Mouse (Mus musculus) fibroblast of lung, adult 2 months (primary cell): ENCODE measurements around the gene Abtb1.

ENCODE experiments used
- DNase-seq: peaks from one replicate; pipeline ENCODE4 v3.0.0-alpha.2; 2011; ENCODE audit warnings: low read depth

Abtb1 gene

DNA sequence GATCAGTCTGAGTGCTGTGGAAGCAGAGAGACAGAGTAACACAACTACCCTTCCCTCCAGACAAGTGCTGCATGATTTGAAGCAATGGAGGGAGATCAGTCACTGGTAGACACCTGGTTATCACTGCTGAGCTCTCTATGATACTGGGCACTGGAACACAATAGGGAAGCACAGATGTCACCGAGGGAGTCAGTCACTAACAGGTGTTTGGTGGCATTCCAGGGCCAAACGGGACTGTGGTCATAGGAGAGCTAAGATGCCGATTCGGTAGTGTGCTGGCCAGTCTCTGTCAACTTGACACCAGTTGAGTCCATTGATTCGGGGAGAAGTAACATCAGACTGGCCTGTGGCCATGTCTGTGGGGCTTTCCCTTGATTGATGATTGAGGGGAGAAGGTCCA lies 12.7 kb upstream of the Abtb1 start:
- DNase-seq, result no peak

DNA sequence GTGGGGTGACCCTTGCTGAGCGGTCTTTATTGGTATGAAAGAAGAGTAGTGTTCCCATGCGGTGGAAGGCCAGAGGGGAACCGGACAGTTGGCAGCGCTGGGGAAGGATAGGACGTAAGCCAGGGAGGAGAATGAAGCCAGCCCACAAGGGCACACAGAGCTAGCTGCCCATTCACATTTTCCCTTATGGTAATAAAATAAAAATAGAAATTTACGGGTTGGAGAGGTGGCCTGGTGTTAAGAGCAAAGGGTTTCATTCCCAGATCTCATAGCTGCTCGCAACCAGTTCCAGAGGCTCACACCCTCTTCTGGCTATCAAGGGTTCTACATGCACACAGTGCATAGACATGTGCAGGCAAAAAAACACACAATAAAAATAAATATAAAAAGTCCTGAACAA lies 8.2 kb upstream of the Abtb1 start:
- no peak for DNase-seq

DNA sequence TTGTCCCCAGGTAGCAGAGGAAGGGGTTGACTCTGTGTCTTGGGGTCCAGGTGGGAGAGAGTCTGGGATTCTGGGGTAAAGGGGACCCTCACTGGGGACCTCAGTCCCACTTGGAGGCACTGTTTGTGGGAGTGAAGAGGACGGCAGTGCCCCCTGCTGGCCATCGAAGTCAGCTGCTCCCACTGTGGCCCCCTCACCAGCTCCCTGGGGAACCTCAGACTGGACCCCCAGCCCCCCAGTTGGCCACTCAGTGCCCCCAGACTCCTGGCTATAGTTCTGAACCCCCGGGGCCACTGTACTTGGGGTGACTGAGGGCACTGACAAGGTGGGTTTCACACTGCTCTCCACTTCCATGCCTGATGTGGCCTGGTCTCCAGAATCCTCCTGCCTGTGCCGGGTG lies 7.5 kb upstream of the Abtb1 start:
- DNase-seq, result no peak

DNA sequence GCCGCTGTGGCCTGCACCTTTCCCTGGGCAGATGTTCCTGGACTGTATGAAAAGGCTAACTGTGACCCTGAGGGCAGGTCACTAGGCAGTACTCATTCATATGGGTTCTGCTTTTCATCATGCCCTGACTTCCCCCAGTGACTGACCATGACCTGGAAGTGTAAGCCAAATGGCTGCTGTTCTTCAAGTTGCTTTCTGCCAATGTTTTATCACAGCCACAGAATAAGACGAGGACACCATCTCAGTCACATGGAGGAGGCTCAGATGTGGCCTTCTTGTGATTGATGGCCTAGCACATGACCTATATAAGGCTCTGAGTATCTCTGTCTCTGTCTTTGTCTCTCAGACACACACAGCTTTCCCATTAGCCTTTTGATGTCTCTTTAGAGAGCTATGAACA lies 5.8 kb upstream of the Abtb1 start:
- DNase-seq, result no peak

DNA sequence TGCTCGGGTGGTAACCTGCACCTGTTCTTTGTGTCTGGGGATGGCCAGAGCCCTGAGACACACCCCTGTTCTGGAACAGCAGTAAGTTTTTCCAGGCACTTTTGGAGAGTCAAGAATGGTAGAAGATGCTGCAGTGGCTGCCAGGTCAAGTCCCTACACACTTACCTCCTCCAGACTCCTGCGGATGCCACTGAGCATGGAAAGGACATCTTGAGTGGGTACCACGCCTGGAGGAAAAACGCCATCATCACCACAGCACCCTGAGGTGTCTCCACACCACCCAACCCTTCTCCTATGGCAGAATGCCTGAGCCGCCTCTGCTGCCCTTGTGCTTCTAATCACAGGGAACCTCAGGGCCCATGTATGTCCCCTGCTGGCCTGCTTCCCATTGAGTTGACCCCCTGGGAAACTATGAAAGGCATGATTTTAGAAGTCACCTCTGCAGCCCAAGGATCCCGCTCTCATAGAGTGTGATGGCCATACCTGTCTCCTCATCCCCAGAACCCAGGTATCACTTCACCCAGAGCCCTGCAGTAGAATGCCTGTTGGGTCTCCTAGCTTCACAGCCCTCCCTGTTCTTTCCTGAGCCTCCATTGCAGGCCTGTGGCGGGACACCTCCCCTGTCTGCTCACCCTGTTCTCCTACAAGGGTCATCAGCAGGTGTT lies 3.2 kb upstream of the Abtb1 start:
- no peak for DNase-seq

DNA sequence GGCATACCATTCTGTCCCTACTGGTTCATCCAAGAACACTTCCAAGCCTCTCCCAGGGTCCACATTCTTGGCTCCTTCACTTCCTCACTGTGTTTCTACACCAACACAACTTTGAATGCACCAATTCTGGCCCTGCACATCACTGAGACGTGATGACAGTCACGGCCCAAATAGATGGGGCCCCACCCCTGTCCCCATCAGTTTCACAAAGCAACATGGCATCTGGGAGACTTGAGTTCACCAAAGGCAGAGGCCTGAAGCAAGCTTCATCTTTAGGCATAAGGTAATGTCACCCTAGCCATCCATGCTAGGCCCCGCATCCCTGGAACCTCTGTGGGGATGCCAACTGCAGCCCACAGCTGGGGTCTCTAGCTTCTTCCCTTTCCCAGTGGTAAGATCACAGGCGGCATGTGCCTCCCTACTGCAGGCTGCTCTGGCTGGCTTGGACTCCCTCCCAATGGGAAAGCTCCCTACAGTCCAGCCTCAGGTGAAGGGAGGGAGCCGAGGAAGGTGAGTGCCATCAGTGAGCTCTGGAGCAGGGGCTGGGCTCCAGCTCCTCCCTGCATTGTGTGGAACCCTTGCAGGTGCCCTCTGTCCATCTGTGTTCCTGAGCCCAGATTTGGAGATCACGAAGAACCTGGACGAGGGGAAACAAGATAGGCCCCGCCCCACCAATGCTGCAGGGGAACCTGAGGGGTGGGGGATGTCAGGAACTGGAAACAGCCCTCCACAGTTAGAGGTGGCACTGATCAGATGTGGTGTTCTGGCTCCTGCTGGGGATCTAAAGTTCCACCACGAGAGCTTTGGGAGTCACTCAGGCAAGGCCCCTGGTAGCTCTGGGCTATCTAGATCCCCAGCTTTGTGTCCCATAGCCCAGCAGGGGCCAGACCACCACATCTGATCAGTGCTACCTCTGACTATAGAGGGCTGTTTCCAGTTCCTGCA lies 2.3 kb upstream of the Abtb1 start:
- no peak for DNase-seq

DNA sequence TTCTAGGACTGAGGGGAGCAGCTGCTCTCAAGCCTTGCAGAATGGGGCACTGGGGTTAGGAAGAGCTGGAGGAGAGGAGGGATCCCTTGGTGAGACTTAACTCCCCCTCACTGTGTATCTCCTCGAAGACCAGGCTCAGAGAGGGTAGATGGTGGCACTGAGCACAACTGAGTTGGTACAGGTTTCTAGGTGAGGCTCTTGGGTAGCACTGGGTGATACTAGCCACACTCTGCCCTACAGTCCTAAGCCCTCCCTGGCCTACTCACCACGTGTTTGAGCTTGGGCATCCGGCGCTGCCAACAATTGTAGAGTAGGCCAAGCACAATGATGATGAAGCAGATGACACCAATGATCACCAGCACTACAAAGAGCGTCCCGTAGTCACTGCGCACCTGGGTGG lies 1.5 kb upstream of the Abtb1 start:
- no peak for DNase-seq

DNA sequence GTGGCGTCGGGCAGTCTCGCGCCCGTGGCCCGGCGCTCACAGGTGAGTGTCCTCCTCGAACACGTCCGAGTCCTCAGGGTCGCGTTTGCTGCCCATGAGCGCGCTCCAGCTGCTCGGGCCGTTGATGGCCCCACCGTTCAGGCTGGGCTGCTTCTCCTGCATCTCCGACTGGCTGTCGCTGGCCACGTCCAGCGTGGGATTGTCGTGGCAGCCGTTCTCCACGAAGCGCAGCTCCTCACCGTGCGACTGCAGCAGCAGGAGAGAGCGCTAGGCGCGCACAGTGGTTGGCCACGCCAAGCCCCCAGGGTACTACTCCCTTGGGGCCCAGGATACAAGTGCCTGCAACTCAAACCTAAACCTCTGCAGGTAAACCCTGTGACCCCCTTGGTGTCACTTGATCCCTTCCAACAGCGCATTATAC lies 957 bp upstream of the Abtb1 start:
- DNase-seq, result no peak

DNA sequence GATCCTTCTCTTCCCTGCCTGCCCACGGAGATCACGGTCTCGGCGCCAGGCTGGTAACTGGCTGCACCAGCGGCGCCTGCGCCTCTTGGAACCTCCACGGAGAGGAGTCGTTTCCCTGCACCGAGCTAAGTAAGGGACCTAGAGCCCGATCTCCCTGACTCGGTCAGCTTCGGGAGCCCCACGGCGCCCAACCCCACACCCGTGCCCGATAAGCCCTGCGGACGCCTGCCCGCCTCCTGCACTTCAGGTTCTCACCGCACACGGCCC lies 337 bp downstream of the Abtb1 start:
- no peak for DNase-seq

DNA sequence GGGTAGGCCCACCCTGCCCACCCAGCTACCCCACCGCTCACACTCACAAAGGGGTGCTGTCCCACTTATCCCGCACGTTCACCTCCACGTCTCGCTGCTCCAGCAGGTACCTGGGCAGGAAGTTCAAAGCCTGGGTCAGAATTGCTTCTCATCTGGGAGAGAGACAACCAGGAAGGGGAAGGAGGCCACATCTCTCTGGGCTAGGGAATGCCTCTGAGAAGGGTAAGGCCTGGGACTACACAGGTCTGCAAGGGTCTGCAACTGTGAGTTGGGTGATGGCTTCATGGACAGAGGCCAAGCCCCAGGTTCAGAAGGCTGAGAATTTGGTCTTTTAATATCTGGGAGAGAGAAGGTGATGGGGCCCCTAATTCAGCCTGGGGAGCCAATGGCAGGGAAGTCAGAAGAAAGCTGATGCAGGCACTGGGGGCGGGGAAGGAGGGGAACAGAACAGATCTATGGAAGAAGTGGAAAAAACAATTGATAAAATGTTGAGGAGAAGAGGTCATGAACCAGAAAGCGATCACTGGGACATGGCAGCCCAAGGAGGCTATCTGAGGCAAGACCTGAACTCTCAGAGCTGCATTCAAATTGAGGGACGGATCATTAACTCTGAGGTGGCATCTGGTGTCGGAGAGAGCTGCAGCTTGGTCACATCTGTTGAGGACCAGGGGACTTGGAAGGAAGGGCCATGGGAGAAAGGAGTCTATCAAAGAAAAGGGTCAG lies 832 bp downstream of the Abtb1 start:
- no peak for DNase-seq

DNA sequence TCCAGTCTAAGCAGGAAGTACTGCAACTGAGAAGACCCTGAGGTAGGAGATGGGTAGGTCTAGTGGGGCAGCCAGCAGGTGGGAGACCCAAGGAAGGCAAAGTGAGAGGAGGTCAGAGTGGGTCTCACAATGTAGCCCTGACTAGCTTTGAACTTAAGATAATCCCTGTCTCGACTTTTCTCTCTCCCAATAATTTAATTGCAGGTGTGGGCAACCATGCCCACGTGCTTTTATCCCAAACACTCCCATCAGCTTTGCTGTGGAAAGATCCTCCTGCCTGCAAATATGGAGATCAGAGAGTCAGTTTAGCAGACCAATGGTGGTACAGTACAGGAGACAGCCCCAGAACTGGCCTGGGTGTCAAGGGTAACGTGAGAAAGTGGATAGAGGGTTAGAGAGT lies 1.6 kb downstream of the Abtb1 start:
- no peak for DNase-seq

DNA sequence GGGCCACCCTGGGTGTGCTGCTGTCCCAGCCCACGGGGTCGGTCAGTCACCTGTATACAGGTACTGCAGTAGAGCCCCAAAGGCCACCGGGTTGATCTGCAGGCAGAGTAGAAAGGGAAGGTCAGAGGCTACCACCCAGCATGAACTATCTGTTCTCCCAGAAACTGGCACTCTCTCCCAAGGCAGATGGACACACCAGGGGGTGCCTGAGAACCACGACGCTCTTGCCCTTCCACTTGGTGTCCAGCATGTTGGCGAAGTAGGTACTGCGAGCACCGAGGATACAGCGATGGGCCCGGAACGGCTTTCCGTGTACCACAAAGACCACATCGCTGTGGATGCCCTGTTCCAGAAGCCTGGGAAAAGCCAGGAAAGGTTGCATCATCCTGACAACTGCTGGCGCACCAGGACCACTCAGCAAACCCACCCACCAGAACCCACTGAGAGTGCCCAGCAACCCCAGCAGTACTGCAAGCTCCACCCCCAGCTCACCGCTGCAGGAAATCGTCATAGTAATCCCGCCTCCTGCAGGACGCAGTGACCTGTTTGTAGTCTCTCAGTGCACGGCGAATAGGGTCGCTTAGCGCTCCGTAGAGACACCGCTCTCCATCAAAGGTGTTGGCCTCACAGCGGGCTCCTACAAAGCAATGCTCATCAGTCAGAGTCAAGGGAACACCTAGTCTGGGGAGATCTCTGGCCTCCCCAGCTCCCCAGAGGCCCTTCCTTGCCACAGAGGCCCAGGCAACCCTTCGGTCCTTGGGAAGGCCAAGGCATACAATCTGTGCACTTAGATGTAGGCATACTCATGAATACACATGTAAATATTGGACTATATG lies 2.4 kb downstream of the Abtb1 start:
- DNase-seq, result no peak

DNA sequence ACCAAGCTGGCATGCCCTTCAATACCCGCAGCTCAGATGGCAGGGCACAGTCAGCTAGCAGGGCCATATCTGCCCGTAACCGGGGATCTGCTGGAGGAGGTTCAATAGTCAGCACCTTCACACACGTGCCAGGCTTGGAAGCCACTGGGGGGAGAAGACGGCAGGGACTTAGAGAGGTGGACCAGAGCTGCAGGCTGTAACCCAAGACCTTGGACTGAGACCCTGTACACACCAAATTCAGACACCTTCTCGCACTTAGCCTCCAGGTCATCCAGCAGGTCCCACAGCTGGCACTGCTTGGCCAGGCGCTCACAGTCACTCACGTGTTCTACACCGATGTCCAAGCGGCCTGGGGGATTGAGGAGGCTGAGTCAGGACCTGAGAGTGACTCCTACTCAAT lies 3.2 kb downstream of the Abtb1 start:
- no peak for DNase-seq

DNA sequence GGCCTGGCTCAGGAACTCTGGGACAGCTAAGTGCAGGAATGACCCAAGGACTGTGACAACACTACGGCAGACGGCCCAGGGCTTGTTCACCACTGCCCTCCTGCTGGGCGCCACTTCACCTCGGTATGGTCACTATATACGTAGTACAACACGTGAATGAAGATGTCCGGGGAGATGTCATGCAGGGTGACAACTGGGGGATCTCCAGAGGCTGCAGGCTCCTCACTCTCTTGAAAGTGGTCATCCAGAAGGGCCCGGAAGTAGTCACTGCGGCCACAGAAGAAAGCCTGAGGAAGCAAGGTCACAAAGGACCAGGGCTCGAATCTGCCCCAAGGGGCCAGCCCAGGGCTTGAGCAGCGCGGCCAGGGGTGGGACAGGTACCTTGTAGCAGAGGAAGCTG lies 3.8 kb downstream of the Abtb1 start:
- no peak for DNase-seq

DNA sequence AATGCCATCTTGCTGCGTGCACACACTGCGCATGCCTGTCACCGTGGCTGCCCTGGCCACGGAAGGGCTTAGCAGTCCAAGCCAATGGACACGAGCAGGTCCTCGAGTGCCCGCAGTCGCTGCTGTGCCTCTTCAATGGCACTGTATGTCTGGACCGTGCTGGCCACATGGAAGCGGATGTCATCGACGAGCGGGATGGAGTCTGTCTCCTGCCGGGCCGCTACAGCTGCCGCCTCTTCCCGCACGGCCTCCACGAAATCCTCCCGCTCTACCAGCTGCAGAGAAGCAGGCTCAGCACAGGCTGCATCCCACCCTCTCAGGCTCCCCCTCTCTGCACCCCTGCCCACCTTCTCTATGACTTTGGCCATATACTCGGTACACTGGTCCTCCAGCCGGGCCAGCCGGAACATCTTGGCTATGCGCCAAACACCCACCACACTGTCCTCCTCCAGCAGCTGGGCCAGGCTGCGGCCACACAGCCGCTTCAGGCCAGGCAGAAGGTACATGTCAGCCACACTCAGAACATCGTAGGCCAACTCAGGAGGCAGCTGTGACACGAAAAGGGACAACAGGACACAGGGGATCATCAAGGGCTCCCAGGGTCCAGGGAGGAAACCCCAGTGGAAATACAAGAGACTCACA lies 5.5 kb downstream of the Abtb1 start:
- DNase-seq, result no peak

DNA sequence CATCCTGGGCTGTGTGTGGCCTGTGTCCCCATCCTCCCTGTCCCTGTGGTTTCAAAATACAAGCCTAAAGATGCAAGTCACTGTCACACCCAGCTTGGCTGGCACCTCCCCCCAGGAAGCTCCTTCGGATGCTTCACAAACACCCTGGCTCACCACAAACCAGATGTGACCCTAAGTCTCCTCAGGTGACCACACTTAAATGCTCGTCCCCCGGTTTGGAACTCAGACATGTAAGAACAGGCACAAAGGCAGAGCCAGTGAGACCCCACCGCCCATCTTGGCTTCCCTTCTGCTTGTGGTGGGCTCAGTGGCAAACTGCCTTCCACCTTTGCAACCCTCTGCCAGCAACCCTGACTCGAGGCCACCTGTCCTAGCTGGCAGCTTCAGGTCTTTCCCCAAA lies 6.7 kb downstream of the Abtb1 start:
- DNase-seq, result no peak

DNA sequence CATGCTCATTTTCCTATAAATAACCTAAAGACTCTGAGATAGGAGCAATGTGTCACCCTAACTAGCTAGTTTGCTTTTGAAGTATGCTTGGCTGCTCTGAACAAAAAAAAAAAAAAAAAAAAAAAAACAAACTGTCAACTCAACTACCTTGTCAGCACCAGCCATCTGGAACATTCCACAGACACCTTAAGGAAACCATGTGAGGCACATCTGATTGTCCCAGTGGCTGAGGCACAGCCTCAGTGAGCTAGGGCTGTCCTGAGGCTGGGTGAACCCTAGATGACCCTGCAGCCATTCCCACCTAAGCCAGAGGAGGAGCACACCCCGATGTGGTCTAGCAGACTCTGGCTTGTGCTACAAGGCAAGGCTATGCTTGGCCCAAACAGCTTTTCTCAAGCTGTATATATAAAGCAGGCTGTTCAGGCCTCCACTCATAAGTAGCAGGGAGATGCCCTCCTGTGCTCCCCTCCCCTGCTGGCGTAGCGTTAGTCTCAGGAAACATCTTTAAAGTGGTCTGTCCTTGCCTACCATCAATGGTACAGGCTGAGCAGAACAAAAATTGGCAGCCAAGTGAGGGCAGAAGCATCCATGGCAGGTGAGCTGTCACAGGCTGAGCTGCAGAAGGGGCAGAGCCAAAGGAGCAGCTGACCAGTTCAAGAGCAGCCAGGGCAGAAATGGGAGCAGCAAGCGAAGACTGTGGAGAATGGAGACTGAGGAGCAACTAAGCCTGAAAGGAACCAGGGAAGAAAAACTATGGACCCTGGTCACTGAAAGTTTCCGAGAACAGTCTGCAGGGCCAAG lies 8.2 kb downstream of the Abtb1 start:
- DNase-seq, result no peak

DNA sequence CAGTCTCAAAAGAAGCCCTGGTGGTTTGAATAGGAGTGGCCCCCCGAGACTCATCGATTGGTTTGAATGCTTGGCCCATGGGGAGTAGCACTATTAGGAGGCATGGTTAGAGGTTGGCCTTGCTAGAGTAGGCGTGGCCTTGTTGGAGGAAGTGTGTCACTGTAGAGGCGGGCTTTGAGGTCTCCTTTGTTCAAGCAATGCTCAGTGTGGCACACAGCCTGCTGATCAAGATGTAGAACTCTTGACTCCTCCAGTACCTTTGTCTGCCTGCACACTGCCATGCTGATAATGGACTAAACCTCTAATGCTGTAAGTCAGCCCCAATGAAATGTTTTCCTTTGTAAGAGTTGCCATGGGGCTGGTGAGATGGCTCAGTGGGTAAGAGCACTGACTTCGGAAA lies 9.1 kb downstream of the Abtb1 start:
- no peak for DNase-seq

DNA sequence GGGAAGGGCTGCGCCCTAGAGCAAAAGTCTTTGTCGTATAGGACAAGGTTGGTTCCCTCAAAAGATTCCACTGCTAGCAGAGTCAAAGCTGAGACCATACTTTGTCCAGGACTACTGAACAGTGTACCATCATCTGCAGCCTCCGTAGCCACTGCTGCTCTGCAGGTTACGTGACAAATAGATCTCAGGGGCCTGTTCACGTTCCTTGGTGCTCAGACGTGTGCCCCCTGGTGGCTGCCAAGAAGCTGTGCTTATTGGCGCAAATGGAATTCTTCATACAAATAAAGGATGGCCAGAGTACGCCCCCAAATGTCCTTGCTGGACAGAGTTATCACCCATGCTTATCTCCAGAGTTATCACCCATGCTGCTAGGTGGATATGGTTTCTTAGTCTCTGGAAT lies 10.3 kb downstream of the Abtb1 start:
- DNase-seq, result peak; percentile 51

DNA sequence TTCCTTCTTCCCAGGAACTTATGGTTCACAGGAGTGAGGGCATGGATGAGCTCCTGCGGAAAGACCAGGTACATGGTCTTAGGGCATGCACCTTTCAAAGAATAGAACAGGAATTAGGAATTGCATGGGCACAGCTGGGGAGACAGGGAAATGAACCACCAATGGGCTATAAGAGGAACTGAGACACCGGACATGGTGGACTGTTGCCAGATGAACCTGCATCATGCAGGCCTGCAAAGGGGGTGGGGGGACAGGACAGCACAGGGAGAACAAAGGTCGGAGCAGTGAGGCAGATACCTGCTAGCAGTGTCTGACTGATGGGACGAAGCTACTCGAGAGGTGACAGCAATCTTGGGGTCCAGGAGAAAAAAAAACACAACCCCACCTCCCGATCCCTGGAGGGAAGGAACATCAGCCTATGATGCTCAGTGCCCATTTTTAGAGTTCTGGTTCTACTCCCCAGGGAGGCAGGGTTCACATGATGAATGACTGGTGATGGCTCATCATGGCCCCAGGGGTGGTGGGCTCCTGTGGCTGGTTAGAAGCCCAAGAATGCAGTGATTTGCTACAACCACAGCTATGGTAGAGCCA lies 11.6 kb downstream of the Abtb1 start:
- DNase-seq, result no peak

DNA sequence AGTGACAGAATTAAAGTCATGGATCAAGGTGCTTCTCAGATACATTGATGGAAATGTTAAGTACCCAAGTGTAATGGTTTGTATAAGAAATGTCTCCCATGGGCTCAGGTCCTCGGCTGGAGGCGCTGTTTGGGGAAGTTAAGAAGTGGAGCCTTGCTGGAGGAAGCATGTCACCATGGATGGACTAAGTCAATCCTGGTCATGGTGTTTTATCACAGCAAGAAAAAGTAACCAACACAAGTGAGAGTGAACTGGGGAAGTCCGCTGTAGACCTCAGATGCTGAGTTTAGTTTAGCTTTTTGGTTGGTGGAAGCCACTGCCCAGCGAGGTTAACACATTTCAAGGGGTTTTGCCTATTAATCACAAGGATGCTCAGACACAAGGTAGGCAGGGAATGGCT lies 12.2 kb downstream of the Abtb1 start:
- no peak for DNase-seq
